In genomic region chr19:58831280-58831922, GRCm38 (mm10) we compare ENCODE assay signal across 15 mouse cellular contexts. TPM values are rescaled to one million over a fixed set of nuclear protein-coding genes. Genes with fewer than 3 reads are reported as not detected.
A peak's percentile ranks its signal among the peaks of the same experiment; 100 is the strongest.
DNase-seq lines count a peak whose midpoint lies in the region; ATAC-seq and TF ChIP-seq lines count a peak whose summit lies in the region.
"Had no signal": no experiment of that assay in that cellular context is flagged by ENCODE, and none has a peak within 500 bp of the region (broad histone marks: within the 10 kb centered on the region; RNA-seq: fewer than 3 reads in every experiment).

No protein-coding gene starts in this region.

- no peaks in the 10 kb centered on the region for H3K36me3 ChIP-seq in forebrain, embryonic 14.5 days (ENCODE audit: control insufficient read depth, insufficient read depth, low read length)
- H3K36me3 ChIP-seq in midbrain, embryonic 10.5 days: no peaks in the 10 kb centered on the region

- H3K27ac ChIP-seq in left cerebral cortex, adult 2 months: peak overlapping the region; percentile 51; the same call in 1 of the 2 replicates
- peak overlapping the region; percentile 88 for H3K27ac ChIP-seq in forebrain, embryonic 14.5 days (ENCODE audit: low read depth, low read length)
- peak overlapping the region; percentile 68; the same call in 1 of the 2 replicates for H3K27ac ChIP-seq in midbrain, embryonic 10.5 days (replicated peaks)

- intact Hi-C loops in left cerebral cortex, adult 2 months (cut with DNase I): loop anchor here (2.0 kb wide), 1 partner anchor 27 kb away; no protein-coding TSS in a partner anchor

- no peak overlapping the region for H3K4me3 ChIP-seq in left cerebral cortex, adult 2 months
- no peak overlapping the region for H3K4me3 ChIP-seq in forebrain, embryonic 14.5 days (ENCODE audit: low read depth, low read length)
- H3K4me3 ChIP-seq in midbrain, embryonic 10.5 days: no peak overlapping the region
- no peak overlapping the region for H3K4me3 ChIP-seq in lung, adult 2 months (replicated peaks; ENCODE audit: extremely low read depth, low read depth, low read length)

- peaks cover 9% of the 10 kb centered on the region for H3K4me1 ChIP-seq in forebrain, embryonic 14.5 days (ENCODE audit: control insufficient read depth, insufficient read depth, low read length)
- H3K4me1 ChIP-seq in midbrain, embryonic 10.5 days: peaks cover 19% of the 10 kb centered on the region; the same call in 1 of the 2 replicates
- H3K4me1 ChIP-seq in lung, adult 2 months (ENCODE audit: control insufficient read depth, insufficient read depth, low read length): no peaks in the 10 kb centered on the region

- TF ChIP-seq POLR2A in lung, adult 2 months (IDR thresholded peaks at IDR 0.05; ENCODE audit: borderline replicate concordance, extremely low read depth, low read depth, low read length): no peak

- peak; percentile 62 for ATAC-seq in forebrain, embryonic 14.5 days

- no peak overlapping the region for H3K4me2 ChIP-seq in forebrain, embryonic 14.5 days (ENCODE audit: low read length)
- H3K4me2 ChIP-seq: liver, embryonic 11.5 days had no signal

- TF ChIP-seq CTCF in left cerebral cortex, adult 2 months (IDR thresholded peaks at IDR 0.05): no peak
- TF ChIP-seq CTCF in lung, adult 2 months (IDR thresholded peaks at IDR 0.05; ENCODE audit: insufficient read depth, low read length): no peak

- H3K9ac ChIP-seq in forebrain, embryonic 14.5 days (ENCODE audit: low read length): no peak overlapping the region

- 59% methylated on average over 9 of the region's 9 CpGs for WGBS in forebrain, embryonic 14.5 days
- WGBS in midbrain, embryonic 10.5 days: 87% methylated on average over 9 of the region's 9 CpGs
- 89% methylated on average over 9 of the region's 9 CpGs for WGBS in lung, adult 2 months

- no peaks in the 10 kb centered on the region for H3K27me3 ChIP-seq in forebrain, embryonic 14.5 days (replicated peaks; ENCODE audit: control insufficient read depth, insufficient read depth, low read length)
- no peaks in the 10 kb centered on the region for H3K27me3 ChIP-seq in midbrain, embryonic 10.5 days (ENCODE audit: low read depth, poor library complexity, severe bottlenecking)

- no peaks in the 10 kb centered on the region for H3K9me3 ChIP-seq in forebrain, embryonic 14.5 days (replicated peaks; ENCODE audit: control insufficient read depth, low read length)
- no peaks in the 10 kb centered on the region for H3K9me3 ChIP-seq in midbrain, embryonic 10.5 days (replicated peaks)

- DNase-seq in left cerebral cortex, adult 2 months (ENCODE audit: extremely low spot score in 1 of 2, low spot score in 2 of 2): no peak
- no peak for DNase-seq in left cerebral cortex, adult 18-20 months (ENCODE audit: low spot score in 2 of 2)
- DNase-seq in forebrain, embryonic 14.5 days (ENCODE audit: low spot score): peak; percentile 62
- DNase-seq in midbrain, embryonic 10.5 days (ENCODE audit: low spot score): peak; percentile 25
- peak; percentile 57 for DNase-seq in retina, postnatal 1 day
- no peak for DNase-seq in adrenal gland, adult 18-20 months (ENCODE audit: low spot score in 2 of 2)
- DNase-seq in lung, adult 2 months: no peak
- no peak for DNase-seq in lung, postnatal 4 days
- DNase-seq: adrenal gland, postnatal 36 days; heart, adult 11 months; heart, postnatal 14 days; layer of hippocampus, postnatal 36 days had no signal

RNA-seq across cellular contexts. Expression of gene 1700019N19Rik, which starts 37.1 kb away (rescaled TPM):
- not detected for total RNA-seq in left cerebral cortex, adult 2 months (2021)
- under 1 TPM in 1 of 2 experiments, not detected in 1; 0.84 TPM for total RNA-seq in left cerebral cortex, adult 18-20 months (2021)
- polyA plus RNA-seq in forebrain, embryonic 14.5 days (2014; fragmentation: Nextera tagmentation; extraction: Ambion mirVana): not detected in 2 replicates
- polyA plus RNA-seq in midbrain, embryonic 10.5 days (2016; fragmentation: Nextera tagmentation; extraction: Ambion mirVana): 0.12 TPM in 1 of 2 replicates, not detected in the other
- not detected for total RNA-seq in adrenal gland, adult 18-20 months (2021)
- polyA plus RNA-seq in lung, adult 2 months (2012; rRNA removed): not detected in 2 replicates
- total RNA-seq: adrenal gland, postnatal 36 days; heart, postnatal 14 days had no signal
- polyA plus RNA-seq: kidney, embryonic 14.5 days; small intestine, adult 2 months had no signal

Comparison
In these comparisons a context has a peak if more than half of its experiments do, and no peak if none do; other contexts are left out.
1. DNase-seq: peak in forebrain, embryonic 14.5 days (single experiment), midbrain, embryonic 10.5 days (single experiment) and retina, postnatal 1 day (single experiment); none in left cerebral cortex, adult 2 months (0 of 2), left cerebral cortex, adult 18-20 months (0 of 2), adrenal gland, adult 18-20 months (0 of 2), lung, adult 2 months (single experiment) and lung, postnatal 4 days (0 of 2).
2. Peak in every context shown above with its lines, with median percentiles within 50 percentile points of each other: H3K27ac ChIP-seq.